Mouse (Mus musculus) cerebellum, postnatal 4 days (tissue): ENCODE data around the gene Olfr995.

Experiments
- DNase-seq, 2 experiments: peaks; one replicate each; pipeline ENCODE4 v3.0.0; 2022; ENCODE audit warnings: low spot score in 2 of 2, mixed read lengths in 1 of 2

Gene Olfr995

DNA sequence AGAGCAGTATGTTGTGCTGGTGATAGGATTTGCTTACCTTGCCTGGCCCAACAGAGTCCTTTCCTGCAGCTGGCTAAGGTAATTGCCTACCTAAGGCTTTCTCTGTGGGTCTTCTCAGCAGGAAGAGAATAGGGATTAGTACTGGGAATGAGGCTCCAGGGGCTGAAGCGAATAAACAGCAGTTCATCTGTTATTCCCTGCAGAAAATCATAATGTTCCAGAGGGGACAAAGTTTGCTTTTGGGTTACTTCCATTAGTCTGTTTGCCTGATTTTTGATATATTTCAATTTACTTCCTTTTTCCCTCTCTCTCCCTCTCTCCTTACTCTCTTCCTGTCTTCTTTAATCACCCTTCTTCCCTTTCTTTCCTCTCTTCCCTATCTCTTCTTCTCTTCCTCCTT lies at the start of gene Olfr995:
TSS of gene Olfr995 (minus strand) at position 101 of the 400 bp plus-strand sequence.
- DNase-seq, result no peak

- no peak for DNase-seq
Observed at GRCm38 (mm10) chr2:85490396-85490795, 47.0 kb upstream of the Olfr995 start.

- DNase-seq, result no peak
Observed at GRCm38 (mm10) chr2:85466801-85467325, 23.4 kb upstream of the Olfr995 start.

- DNase-seq, result no peak
Observed at GRCm38 (mm10) chr2:85442546-85442945, 893 bp downstream of the Olfr995 start.

DNA sequence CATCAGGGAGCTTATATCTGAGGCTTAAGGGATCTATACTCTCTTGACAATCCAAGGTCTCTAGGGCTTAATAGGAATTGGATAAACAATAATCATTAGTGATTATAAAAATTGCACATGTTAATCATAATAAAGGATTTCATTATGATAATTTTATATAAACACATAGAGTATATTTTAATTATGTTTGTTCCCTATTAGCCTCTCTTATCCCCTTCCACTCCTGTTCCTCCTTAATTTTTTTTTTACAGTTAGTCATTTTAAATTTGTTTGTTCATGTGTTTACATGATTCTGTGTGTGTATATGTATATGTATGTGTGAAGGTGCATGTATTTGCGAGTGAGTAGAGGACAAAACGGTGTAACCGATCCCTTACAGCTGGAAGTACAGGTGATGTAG lies 7.1 kb downstream of the Olfr995 start, which contains the start of gene Olfr994:
TSS of gene Olfr994 (minus strand) at position 101 of the 400 bp plus-strand sequence.
- DNase-seq, result no peak

DNA sequence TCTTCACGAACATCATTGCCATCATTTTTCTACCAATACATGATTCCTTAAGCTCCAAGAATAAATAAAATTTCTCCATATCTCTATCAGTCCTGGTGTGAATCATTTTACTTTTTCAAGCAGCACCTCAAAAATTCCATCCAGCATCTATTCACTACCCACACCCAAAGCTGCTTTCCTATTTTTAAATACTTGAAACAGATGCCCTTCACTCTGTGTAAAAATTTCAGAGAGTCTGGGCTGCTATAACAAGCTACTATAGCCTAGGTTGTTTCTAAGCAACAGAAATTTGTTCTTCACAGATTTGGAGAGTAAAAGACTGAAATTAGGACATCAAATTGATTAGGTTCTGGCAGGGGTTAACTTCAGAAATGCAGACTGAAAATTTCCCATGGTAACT lies 17.5 kb downstream of the Olfr995 start:
- no peak for DNase-seq

- DNase-seq, result no peak
Observed at GRCm38 (mm10) chr2:85414777-85415176, 28.7 kb downstream of the Olfr995 start, which contains the start of gene Olfr993. TSS of gene Olfr993 (minus strand) at chr2:85414877.

GRCm38 (mm10) chr2:85409369-85409768 lies 34.1 kb downstream of the Olfr995 start, which contains the start of gene Olfr992:
TSS of gene Olfr992 (minus strand) at chr2:85409469.
- DNase-seq, result no peak
